Mouse (Mus musculus) liver, embryonic 14.5 days (tissue): ENCODE measurements around the gene Ccrl2.

Source experiments
- CTCF ChIP-seq: IDR thresholded peaks from 2 replicates; pipeline ENCODE4 v1.5.1; 2016; ENCODE audit warnings: antibody characterized with exemption, low read depth, control low read depth
- EP300 ChIP-seq: IDR thresholded peaks from 2 replicates; pipeline ENCODE4 v1.6.1; 2016; ENCODE audit warnings: antibody characterized with exemption, low read depth

GRCm38 (mm10) chr9:111072175-111072574 is 14.9 kb upstream of the Ccrl2 start:
- TF ChIP-seq CTCF (peak; percentile 71), EP300 (no peak)
